Mouse (Mus musculus) megakaryocyte, adult 5-6 weeks (primary cell): Measurements from ENCODE around the gene Sirt1. TPM values are rescaled to one million over a fixed set of nuclear protein-coding genes. Genes with fewer than 3 reads are reported as not detected.
"Not testable (repeated sequence)": the region's sequence is repeated elsewhere in the genome, so short reads cannot be mapped to it uniquely, and the experiment has no call there.

ENCODE experiments used
- ATAC-seq: 2 replicates; pipeline ENCODE4 v1.8.0; 2016; ENCODE audit warnings: mild to moderate bottlenecking, inconsistent platforms; ENCODE audit not compliant: poor library complexity, severe bottlenecking
- total RNA-seq, 2 experiments: library from RNA; stranded (forward) in 1 of 2; stranded (reverse) in 1 of 2; fragments of 153-499, 151-499 nt in 1 of 2; fragments of 221-1000, 200-1000 nt in 1 of 2; gene quantifications; 2 replicates each; pipeline versions ENCODE4 v1.2.3 to v1.2.4; 2015 to 2017

Sirt1 gene
- total RNA-seq (2015), result 34.2 and 40.8 TPM in 2 replicates
- 39.1 and 49.8 TPM in 2 replicates for total RNA-seq (2017)

- ATAC-seq, result peak; percentile 14; the same call in 1 of the 2 replicates
Measured at GRCm38 (mm10) chr10:63381498-63382280, at the start of gene Sirt1. TSS of gene Sirt1 (minus strand) at chr10:63381704.

GRCm38 (mm10) chr10:63429785-63430305, 48.3 kb upstream of the Sirt1 start, which contains the start of gene Ctnna3:
TSS of gene Ctnna3 (plus strand) at chr10:63430098.
- peak; percentile 80 for ATAC-seq

GRCm38 (mm10) chr10:63429380-63429779, 47.9 kb upstream of the Sirt1 start:
- ATAC-seq, result peak; percentile 88

GRCm38 (mm10) chr10:63429023-63429340, 47.5 kb upstream of the Sirt1 start:
- 0 out of 2 replicates have a peak, but pooled peaks have one; percentile 1 for ATAC-seq

DNA sequence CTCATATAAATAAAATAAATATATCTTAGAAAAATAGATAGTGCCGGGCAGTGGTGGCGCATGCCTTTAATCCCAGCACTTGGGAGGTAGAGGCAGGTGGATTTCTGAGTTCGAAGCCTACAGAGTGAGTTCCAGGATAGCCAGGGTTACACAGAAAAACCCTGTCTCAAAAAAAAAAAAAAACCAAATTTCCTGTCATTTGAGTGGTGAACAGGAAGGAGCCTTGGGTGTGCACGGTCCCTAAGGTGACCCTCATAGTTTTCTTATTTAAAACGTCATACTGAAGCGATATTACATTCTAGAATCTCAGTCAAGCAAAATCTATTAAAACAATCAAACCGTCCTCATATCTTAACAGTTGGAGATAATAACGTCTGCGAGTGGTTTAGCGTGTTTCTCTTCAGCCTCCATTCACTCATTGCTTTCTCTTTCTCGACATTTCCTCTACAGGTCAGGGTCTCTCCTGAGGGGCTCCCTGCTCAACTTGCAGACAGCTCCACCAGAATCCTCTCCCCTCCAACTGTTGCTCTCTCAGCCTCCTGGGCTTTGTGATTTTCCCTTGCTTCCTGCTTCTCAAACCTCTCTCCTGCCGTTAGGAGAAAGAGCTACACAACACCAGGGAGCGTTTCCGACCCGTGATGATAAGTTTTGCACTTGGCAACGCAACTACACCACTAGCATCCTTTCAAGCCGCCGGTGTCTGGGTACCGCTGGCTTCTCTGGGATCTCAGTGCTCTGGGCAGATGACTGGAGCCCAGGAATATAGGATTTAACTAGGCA, 46.9 kb upstream of the Sirt1 start:
- ATAC-seq, result peak; percentile 14

DNA sequence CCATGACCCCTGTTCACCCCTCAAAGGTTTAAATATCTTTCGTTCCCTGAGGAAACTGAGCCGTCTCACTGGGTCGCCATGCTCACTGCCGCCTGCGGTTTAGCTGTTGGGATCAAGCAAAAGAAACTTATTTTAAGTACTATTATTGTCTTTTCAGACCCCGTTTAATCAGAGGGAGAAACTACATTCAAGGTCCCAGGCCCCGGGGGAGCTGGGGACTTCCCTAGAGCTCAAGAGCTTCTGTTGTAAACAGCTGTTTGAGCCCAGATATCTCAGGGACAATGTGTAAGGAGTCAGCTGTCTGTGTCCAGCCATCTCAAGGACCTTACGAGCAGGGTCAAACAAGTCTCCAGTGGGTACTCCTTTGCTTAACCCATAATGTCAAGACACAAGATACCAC, 45.6 kb upstream of the Sirt1 start:
- no peak for ATAC-seq

GRCm38 (mm10) chr10:63424475-63424814, 42.9 kb upstream of the Sirt1 start:
- ATAC-seq, result peak; percentile 43

DNA sequence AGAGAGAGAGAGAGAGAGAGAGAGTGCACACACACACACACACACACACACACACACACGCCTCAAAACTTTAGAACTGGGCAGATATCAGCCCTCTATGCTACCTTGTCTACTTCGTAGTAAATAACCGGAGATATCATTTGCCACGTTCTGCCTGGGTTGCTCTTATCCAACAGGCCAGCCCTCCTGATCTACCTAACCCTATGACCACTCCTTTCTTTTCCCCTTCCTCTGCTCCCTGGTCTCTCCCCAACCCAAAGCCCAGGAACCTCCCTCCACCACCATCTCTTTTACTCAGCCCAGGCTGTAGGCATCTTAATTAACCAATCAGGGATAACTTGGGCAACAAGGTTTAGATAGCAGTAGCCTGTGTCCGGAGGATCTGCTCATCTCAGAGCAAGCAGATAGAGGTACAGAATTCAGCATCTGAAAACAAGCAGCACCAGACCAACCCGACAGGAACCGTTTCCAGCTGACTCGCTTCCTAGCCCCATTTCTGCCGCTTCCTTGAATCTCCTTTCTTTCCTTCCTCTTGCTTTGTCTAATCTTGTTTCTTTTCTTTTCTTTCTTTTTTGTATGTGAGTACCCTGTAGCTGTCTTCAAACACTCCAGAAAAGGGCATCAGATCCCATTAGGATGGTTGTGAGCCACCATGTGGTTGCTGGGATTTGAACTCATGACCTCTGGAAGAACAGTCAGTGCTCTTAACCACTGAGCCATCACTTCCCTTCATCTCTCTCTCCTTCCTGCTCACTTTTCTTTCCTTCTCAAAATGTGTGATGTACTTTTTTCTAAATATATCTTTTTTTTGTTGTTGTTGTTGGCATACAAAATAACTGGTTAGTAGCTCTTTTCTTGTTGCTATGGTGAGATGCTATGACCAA, 42.3 kb upstream of the Sirt1 start:
- no peak for ATAC-seq

DNA sequence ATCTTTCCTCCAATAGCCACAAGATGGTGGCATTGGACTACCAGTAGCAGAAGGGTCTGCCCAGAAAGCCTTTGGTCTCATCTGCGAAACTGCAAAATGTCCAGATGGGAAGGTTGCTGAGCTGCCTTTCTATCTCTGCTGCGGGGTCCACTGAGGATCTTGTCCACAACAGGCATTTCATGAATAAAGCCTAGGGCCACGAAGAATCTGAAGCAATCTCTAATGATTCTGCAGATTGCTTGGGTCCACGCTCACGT, 41.2 kb upstream of the Sirt1 start:
- no peak for ATAC-seq

DNA sequence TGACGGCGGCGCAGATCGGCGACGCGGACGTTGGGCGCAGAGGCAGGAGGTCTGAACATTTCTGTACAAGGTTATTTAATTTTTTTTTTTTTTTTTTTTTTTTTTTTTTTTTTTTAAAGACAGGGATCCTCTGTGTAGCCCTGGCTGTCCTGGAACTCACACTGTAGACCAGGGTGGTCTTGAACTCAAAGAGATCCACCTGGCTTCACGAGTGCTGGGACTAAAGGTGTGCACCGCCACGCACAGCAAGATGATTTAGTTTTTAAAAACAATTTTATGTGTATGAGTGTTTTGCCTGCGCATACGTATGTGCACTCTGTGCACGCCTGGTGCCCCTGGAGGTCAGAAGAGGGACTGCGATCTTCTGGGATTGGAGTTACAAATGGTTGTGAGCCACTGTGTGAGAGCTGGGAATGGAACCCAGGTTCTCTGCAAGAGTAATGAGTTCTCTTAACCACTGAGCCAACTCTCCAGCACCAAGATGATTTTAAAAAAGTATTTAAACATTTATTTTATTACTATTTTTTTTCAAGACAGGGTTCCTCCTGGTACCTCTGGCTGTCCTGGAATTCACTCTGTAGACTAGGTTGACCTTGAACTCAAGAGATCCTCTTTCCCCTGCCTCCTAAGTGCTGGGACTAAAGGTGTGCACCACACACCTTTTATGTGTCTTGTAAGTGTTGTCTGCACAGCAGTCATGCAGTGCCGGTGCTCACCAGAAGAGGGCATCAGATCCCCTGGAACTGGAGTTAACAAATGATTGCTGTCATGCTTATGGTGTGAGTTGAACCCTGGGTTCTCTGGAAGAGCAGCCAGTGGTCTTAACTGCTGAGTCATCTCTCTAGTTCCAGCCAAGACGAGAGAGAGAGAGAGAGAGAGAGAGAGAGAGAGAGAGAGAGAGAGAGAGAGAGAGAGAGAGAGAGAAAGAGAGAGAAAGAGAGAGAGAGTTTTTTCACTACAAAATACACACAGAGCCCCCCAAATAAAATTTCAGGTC, 40.5 kb upstream of the Sirt1 start, which contains the start of gene Gm7075:
Gene Gm7075 (minus strand): TSS at position 51 of the 997 bp plus-strand sequence.
- ATAC-seq, result peak; percentile 81

GRCm38 (mm10) chr10:63417061-63417460, 35.6 kb upstream of the Sirt1 start:
- no peak for ATAC-seq

- peak; percentile 89 for ATAC-seq
Measured at GRCm38 (mm10) chr10:63415850-63416249, 34.3 kb upstream of the Sirt1 start.

DNA sequence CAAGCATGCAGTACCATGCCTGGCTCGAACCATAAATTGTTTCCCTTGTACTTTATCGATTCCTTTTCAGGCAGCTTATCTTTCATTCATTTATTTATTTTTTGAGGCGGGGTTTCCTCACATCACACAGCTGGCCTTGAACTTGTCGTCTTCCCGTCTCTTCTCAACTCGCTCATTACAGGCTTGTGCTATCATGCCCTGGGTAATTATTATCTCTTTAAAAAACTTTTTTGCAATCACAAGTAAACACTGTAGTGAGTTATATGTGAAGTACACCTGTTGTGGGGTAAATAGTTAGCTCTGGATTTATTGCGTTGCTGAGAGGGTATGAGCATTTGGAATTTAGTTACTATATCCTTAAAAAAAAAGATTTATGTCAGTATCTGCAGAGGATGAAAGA, 33.8 kb upstream of the Sirt1 start:
- no peak for ATAC-seq

DNA sequence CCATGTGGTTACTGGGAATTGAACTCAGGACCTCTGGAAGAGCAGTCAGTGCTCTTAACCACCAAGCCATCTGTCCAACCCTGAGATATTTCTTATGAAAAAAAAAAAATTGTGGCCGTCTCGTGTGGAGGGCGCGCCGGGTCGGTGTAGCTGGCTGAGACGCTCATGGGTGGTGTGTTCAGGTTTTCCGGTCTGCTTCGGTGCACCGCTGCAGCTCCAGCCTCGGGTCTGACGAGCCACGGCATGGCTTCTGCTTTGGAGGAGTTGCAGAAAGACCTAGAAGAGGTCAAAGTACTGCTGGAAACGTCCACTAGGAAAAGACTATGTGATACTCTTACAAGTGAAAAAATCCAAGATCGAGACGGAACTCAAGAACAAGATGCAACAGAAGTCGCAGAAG, 31.3 kb upstream of the Sirt1 start:
- no peak for ATAC-seq

- not testable (repeated sequence) for ATAC-seq
Measured at GRCm38 (mm10) chr10:63411674-63412073, 30.2 kb upstream of the Sirt1 start.

DNA sequence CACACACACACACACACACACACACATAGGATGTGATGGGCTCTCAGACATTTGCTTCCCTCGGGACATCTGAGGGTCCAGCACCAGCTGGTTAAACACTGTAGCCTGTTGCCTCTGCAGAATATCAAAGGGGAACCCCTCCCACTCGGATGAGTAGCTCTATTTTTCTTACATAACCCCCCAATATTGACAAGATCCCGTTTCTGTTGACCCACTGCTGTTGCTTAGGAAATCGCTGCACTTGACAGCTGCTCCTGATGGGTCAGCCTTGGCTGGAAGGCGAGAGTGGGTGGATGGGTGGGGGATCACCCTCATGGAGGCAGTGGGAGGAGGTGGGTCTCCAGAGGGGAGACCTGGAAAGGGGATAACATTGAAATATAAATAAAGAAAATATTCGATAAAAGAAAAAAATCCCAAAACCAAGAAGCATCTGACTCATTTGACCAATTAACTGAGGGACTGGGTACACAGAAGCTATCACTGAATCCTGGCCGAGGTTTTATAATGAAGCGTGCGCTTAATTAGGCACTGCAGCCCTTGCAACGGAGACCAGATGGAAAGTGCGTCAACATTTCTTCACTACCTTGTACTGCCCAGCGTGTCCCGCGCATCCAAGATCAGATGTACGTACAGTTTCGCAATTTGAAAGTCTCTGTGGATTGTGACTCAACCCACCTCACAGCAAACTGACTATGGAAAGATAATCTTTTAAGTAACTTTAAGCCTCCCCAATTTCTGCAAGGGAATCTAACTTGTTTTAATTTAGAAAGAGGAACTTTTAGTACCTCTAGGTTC, 28.9 kb upstream of the Sirt1 start:
- ATAC-seq, result peak; percentile 73

- ATAC-seq, result no peak
Measured at GRCm38 (mm10) chr10:63403636-63404035, 22.1 kb upstream of the Sirt1 start.

GRCm38 (mm10) chr10:63402731-63403504, 21.4 kb upstream of the Sirt1 start:
- ATAC-seq, result no peak
